Mouse (Mus musculus) stomach, adult 2 months (tissue): ENCODE measurements around the gene Epop. TPM values are rescaled to one million over a fixed set of nuclear protein-coding genes. Genes with fewer than 3 reads are reported as not detected.

Source experiments
- polyA plus RNA-seq: library from polyadenylated mRNA; depleted of rRNA; stranded (reverse); fragments of >200 nt; gene quantifications from 2 replicates; pipeline ENCODE4 v1.2.3, GENCODE M21; 2012; rRNA removed

The Epop gene
- polyA plus RNA-seq: 10.8 and 47.3 TPM in 2 replicates

GRCm38 (mm10) chr11:97629576-97629975 is at the start of gene Epop:
TSS of gene Epop (minus strand) at chr11:97629702.

GRCm38 (mm10) chr11:97662893-97663527 is 33.5 kb upstream of the Epop start, which contains the start of gene Mllt6:
TSS of gene Mllt6 (plus strand) at chr11:97663414.

Other genes with a start within 250 kb of the Epop start
- 16.7 and 28.1 TPM in 2 replicates for gene Arhgap23, start 214.2 kb downstream of the Epop start, polyA plus RNA-seq
- gene 4933428G20Rik, start 129.4 kb downstream of the Epop start, polyA plus RNA-seq: not detected in 2 replicates
- 1.3 and 1.5 TPM in 2 replicates for gene Srcin1, start 53.5 kb downstream of the Epop start, polyA plus RNA-seq
- gene Mllt6, start 33.7 kb upstream of the Epop start, polyA plus RNA-seq: 17.2 and 18.0 TPM in 2 replicates
- 20.8 and 28.9 TPM in 2 replicates for gene Cisd3, start 56.1 kb upstream of the Epop start, polyA plus RNA-seq
- gene Pcgf2, start 70.8 kb upstream of the Epop start, polyA plus RNA-seq: 61.2 and 61.9 TPM in 2 replicates
- gene Psmb3, start 73.7 kb upstream of the Epop start, polyA plus RNA-seq: 154 and 171 TPM in 2 replicates
- 3.1 and 4.2 TPM in 2 replicates for gene Pip4k2b, start 115.0 kb upstream of the Epop start, polyA plus RNA-seq
- gene Cwc25, start 136.9 kb upstream of the Epop start, polyA plus RNA-seq: 1.8 and 1.9 TPM in 2 replicates
- gene 1700001P01Rik, start 146.2 kb upstream of the Epop start, polyA plus RNA-seq: not detected in 2 replicates
- gene Rpl23, start 152.7 kb upstream of the Epop start, polyA plus RNA-seq: 11.0 and 11.8 TPM in 2 replicates
- 129 and 134 TPM in 2 replicates for gene Lasp1, start 169.3 kb upstream of the Epop start, polyA plus RNA-seq
- gene B230217C12Rik, start 211.1 kb upstream of the Epop start, polyA plus RNA-seq: 0.18 and 0.49 TPM in 2 replicates